Mouse (Mus musculus) right cerebral cortex, adult 18-20 months (tissue): ENCODE measurements around the gene Ube2k.

Experiments used
- DNase-seq: peaks from one replicate; pipeline ENCODE4 v3.0.0; 2022; ENCODE audit warnings: mixed read lengths

The Ube2k gene

DNA sequence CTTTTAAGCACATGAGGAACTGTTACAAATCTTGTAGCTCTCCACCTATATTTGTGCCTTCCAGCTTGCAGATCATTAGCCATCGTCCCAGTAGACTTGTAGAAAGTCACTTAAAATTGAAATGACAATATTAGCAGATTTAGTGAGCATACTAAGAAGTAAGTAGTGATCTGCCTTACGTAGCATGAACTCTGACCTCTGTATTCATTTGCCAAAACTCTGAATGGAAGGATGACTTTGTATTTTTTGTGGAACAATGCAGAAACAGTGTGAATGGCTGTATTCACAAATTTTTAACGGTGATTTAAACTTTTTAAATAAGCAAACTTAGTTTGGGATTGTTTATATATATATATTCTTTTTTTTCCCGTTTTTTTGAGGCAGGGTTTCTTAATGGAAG is 1.8 kb downstream of the Ube2k start:
- DNase-seq: no peak

DNA sequence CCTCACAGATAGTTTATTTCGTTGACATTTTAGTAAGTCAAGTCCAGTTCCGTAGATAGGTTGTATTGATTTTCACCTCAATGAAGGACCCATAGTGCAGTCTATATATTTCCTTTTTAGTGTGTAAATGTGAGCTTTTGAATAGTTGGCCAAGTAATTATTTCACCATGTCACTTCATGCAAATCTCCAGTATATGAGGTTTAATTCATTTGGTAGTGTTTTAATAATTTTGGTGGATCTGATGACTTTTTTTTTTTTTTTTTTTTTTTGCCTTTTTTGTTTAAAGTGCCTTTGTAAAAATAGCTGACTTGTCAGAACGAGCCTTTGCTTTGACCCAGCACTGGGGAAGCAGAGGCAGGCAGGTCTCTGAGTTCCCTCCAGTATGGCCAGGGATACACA is 2.8 kb downstream of the Ube2k start:
- no peak for DNase-seq

DNA sequence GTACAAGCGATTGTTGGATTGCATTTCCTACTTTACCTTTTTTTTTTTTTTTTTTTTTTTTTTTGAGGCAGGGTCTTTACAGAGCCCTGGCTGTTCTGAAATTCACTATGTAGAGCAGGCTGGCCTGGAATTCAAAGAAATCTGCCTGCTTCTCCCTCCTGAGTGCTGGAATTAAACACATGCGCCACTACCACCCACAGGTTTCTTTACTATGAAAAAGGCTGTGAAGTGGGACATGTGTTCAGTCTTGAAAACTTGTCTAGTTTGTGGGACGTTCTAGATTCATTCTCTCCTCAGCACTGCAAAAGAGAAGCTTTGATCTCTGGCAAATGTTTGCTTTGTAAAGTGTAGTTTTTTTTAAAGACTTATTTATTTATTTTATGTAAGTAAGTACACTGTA is 4.9 kb downstream of the Ube2k start:
- DNase-seq: peak; percentile 36

DNA sequence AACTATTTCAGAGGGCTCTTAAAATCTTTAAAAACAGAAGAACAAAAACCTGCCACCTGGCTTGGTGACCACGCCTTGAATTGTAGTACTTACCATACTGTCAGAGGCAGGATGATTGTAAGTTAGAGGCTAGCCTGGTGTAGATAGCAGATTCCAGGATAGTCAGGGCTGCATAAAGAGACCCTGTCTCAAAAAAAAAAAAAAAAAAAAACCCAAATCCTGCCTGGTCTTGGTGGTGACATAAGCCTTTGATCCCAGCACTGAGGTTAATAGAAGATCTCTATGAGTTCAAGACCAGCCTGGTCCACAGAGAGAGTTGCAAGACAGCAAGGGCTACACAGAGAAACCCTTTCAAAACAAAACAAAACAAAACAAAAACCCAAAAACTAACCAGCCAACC is 6.5 kb downstream of the Ube2k start:
- DNase-seq: no peak

DNA sequence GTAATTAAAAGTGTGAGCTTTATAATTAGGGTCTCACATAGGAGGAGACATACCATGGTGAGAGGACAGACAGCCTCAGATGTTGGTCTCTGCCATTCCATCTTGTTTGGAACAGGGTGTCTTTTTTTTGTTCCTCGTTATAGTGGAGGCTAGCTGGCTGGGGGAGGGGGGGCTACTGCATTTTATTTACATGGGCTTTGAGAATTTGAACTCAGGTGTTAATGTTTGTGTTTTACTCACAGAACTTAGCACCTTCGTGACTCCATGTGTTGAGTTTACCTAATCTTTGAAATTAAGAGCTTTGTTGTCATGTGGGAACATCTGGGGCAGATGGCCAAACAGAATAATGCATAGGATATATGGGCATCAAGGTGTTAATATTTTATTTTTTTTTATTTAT is 7.6 kb downstream of the Ube2k start:
- DNase-seq: no peak

DNA sequence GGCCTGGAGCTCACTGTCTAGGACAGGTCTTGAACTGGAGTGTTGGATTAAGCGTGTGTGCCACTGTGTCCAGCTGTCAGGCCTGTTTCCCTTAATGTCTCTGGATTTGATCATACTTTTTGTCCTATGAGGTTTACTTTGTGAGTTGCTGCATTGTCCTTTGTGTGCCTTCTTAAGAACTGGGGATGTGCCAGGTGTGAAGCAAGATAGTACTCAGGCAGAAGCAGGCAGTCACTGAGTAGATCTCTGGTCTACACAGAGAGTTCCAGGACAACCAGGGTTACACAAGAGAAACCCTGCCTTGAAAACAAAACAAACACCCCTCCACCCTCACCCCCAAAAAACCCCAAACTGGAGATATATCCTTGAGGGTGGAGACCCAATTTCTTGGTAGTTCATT is 12.6 kb downstream of the Ube2k start:
- no peak for DNase-seq

DNA sequence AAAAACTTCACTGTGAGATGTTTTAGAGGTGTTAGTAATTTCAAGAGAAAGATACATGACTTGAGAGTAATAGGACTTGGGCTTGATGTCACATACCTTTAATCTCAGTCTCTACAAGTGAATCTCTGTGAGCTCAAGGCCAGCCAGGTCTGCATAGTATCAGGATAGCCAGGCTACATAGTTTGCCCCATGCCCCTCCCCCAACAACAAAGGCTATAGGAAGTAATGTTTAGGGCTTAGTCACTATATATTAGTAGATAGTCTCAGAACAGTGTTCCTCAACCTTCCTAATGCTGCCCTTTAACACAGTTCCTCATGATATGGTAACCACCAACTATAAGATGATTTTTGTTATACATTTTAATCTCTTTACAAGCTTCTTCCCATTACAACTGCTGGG is 20.1 kb downstream of the Ube2k start:
- no peak for DNase-seq

DNA sequence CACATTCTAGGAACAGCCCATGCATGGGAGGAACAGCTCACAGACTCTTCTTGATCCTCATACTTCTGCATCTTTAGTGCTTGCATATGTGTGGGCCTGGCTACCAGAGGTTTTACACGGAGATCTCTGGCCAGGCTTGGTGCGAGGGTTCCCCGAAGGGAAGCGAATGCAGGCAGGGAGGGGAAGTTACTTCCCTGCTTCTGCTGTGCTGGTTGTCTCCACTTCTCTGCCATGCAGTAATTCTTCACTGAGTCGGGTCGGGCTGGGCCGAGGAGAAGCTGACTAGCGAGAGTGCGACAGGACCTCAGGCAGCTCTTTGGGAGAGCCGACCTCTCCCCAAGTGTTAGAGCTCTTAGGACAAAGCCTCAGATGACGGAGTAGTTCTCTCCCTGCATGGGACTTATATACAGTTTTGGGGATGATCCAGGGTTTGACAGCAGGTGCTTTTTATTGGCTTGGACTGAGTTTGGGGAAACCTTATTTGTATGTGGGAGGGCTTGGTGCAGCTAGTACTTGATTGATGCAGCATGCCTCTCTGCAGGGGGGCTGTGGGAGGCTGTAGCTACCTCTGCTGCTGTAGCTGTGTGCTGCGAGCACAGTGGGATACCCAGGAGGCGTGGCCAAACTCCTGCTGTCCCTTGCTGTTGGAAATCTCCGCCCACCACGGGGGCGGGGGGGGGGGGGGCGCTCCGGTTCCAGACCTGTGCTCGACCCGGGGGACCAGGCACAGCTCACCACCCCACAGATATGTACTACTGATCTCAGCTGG is 24.3 kb downstream of the Ube2k start:
- DNase-seq: no peak

DNA sequence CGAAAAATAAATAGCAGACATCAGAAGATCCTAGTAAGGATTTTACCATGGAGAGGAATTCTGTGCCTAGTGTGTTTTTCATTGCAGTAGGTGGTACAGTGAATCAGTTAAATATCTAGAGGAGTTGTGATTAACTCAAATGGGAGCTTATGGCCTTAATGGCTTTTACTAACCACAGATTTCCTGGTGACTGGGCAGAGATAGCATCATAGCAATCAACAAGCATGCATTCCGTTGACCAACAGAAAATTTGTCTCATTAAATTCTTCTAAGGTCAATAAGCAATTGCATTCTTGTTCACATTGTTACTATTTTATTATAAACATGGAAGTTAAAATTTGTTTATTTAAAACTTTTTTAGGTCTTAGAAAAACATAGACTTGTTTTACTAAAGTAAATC is 28.5 kb downstream of the Ube2k start:
- DNase-seq: no peak

DNA sequence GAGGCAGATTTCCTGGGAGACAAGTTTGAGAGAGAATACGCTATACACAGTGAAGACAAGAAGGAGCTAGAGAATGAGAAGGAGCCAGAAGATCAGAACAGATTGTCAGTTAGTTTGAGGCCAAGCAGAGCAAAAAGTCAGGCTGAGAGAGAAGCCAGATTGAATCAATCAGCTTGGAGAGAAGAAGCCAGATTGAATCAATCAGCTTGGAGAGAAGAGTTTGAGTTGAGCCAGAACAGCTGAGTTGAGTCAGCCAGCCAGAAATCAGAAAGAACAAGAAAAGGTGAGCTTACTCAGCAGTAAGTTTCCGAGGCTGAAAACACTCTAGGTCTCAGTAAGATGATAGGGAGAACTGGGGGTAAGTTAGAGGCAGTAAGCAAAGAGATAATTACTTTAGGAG is 37.8 kb downstream of the Ube2k start:
- no peak for DNase-seq

DNA sequence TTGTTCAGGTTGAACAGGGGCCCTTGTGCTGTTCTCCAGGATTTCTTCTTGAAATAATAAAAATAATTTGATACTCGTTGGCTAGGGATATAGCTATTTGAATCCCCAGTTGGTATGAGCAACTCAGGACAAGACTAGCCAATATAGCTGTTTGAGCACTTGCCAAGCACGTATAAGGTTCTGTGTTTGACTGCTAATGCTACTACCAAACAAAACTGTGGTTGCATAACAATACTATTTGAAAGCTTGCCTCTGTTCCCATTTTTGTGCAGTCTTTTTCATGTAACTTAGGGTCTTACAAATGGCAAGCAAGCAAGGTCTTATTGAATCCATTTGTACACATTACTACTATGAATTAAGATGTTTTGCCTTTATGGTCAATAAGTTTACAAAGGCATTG is 38.9 kb downstream of the Ube2k start:
- DNase-seq: no peak

DNA sequence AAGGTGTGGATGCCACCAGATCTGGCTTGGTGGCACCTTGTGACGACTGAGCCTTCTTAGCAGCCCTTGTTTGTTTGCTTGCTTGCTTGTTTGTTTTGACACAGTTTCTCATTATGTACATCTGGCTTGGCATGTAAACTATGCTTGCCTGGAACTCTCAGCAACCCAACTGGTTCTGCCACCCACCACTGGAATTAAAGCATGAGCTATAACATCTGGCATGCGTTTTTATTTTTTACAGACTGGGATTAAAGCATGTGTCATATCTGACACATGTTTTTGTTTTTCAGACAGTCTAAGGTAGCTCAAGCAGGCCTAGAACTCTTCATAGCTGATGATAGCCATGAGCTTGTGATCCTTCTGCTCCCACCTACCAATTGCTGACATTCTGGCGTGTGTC is 41.5 kb downstream of the Ube2k start:
- DNase-seq: no peak

DNA sequence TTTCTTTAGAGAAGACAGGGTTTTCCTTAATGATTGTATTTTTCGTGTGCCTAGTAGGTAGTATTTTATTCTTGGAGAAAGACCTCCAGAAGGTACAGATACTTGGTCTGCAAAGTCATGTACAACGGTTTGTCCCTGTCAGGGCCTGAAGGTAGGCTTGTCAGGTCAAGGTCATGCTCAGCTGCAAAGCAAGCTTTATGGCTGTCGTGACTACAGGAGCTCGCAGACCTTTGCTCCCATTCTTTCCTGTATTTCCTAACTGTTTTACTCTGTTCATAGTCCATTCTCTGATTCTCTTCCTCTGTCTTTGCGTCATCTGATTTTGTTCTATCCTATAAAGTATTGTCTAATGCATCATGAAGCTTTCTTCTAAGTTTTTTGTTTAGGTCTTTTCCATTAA is 49.3 kb downstream of the Ube2k start:
- no peak for DNase-seq

DNA sequence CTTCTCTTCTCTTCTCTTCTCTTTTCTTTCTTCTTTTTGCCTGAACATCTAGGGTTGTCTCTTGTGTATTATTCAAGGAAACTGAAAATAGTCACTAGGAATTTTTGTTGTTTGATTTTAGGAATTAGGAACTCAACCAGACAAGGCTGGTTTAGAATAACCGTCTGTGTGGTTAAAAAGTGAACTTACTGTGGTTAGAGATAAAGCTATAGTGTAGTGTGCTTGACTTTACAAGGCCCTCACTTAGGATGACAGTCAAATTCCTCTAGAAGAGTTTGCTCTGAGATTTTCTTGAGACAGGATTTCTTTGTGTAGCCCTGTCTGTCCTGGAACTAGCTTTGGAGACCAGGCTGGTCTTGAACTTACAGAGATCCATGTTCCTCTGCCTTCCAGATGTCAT is 53.2 kb downstream of the Ube2k start:
- DNase-seq: no peak

DNA sequence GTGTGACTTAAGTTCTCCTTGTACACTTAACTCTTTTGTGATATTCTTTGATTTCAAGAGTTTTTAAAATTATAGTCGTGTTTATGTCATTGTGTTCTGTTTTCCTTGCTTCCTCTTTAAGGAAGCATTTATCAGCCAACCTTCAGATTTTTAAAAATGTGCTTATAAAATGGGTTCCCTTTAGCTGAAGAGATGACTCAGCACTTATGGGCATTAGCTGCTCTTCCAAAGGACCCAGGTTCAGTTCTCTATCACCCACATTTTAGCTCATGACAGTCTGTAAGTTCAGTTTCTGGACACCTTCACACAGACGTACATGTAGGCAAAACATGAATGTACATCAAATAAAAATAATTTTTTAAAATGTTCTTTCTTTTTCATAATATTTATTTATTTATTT is 55.4 kb downstream of the Ube2k start:
- no peak for DNase-seq

DNA sequence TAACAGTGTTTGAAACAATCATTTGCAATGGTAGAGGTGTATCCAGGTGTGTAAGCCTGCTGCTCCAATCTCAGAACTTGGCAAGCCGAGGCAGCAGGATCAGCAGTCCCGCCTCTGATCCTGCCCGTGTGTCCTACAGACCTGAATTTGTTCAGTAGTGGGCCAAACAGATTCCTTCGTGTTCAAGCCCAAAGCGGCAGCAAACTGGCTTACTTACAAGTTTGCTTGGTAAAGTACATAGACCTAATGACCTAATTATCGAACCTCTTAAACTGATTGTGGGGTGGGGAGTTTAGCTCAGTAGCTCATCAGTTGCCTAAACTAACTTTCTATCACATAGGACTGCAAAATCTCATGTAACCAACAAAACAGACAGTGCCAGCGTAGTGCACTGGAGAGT is 62.6 kb downstream of the Ube2k start:
- no peak for DNase-seq

DNA sequence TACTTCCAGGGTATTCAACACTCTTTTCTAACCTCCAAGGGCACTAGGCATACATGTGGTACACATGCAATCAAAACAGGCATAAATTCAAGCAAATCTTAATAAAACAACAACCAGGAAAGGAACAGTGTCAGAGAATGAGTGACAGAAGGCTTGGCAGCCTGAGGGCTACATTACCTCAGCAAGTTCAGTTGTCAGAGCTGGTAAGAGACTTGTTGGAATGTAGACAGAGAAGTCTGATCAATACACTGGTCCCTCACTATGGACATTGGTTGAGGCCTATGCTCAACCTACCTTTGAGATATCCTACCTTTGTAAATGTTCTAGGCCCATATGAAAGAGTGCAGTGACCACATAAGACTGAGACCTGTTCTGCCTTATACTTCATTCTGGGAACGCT is 69.8 kb downstream of the Ube2k start:
- no peak for DNase-seq

DNA sequence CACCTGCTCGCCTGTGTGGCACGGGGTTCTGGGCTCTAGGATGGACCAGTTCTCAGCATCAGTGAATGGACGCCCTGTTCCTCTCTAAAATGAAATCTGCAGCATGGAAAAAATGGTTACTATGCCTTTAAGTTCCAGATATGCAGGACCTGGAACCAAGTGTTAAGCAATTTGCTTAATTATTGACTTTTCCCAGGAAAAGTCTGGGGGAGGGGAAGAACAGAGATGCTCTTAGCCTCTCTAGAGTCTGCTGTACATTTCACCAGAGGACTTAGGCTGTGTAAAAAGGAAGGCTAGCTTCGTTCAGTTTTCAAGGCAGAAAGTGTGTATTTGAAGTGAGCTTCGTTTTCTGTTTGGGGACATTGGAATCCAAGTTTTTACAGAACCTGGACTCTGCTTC is 72.7 kb downstream of the Ube2k start:
- DNase-seq: no peak

DNA sequence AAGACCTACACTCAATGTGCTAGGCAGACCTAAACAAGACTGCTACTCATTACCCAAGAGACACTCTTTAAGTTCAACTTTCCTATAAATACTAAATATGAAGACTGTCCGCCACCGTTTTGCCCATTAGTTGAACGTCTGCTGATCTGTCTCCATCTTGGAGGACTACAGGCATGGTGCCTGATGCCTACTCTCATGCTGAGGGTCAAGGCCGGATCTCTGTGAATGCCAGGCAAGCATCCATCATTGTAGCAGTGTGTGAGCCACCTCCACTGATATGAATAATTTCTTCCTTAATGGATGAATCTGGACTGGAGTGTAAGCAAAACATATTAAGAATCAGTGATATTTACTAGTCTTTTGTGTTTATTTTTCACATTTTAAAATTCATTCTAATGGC is 73.5 kb downstream of the Ube2k start:
- DNase-seq: no peak

DNA sequence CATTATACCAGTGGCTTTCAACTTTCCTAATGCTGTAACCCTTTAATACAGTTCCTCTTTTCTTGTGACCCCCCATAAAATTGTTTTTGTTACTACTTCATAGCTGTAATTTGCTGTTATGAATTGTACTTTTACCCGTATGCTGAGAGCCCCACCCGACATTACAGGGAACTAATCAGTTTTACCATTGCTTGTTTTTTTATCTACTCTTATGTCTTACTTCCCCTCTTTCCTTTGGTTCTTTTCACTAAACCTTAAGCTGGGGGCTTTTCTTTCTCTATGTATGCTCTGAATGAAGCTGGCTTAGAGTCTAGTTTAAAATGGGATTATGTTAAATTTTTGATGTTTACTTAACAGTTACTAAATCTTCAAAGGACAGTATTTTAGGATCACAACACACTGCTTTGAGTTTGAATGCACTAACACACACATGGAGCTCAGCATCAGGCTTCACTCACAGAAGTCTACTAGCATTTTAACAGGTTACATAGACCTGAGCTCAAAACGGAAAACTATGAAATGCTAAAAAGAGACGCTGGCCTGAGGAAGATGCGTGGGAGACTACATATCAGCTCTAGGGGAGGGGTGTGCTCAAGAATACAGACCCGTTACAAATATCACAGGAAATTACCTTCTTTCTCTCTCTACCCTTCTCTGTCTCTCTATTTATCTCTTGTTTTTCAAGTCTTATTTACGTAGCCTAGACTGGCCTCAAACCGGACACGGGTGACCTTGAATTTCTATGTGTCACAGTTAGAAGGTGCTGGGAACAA is 76.3 kb downstream of the Ube2k start:
- no peak for DNase-seq

DNA sequence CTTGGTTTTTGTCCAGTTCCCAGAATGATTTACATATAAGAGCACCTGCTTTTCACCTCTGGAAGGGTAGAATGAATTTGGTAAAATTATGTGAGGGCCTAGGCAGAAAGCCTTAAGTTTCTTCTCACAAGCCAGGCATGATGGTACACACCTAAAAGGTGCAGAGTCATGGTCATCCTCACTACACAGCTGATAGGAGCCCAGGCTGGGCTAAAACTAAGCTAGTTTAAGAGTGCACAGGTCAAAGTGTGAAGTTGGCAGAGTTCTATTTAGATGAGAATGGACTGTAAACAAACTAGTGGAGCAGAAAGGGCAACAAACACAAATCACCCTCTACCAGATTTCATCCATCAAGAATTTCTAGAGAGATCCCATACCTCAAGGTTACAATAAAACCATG is 87.3 kb downstream of the Ube2k start:
- no peak for DNase-seq

DNA sequence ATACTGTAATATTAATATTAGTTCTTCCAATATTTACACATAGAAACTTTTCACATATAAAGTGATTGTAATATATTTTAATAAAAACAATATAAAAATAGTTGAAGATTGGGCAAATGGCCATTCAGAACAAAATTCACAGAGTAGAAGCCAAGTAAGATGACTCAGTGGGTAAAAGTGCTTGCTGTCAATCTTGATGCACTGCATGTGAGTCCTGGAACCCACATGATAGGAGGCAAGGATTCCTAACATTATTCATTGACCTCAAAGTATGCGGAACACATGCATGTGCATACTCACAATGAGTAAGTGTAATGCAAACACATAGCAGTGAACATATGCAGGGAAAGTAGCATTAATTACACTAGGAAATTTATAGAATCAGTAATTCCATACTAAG is 101.9 kb downstream of the Ube2k start:
- DNase-seq: no peak
